Mouse (Mus musculus): ENCODE measurements around the gene Pde6b. TPM values are rescaled to one million over a fixed set of nuclear protein-coding genes. Genes with fewer than 3 reads are reported as not detected.

Pde6b gene
- polyA plus RNA-seq (2014; fragmentation: Nextera tagmentation; extraction: Ambion mirVana), result 0.22 TPM in 1 of 2 replicates, not detected in the other

- DNase-seq (ENCODE audit: low spot score) (no peak), ATAC-seq (replicated peaks; ENCODE audit: insufficient number of reproducible peaks, low FRiP score, low TSS enrichment, low read depth) (no peak)
- H3K27ac ChIP-seq (replicated peaks; ENCODE audit: low read depth, low read length), result no peak within 1 kb of the TSS
- no peaks in the 10 kb centered on the region for H3K4me1 ChIP-seq (ENCODE audit: control insufficient read depth, insufficient read depth, low read length)
- no peak within 1 kb of the TSS for H3K4me2 ChIP-seq (ENCODE audit: low read depth, low read length)
- H3K36me3 ChIP-seq (replicated peaks; ENCODE audit: control insufficient read depth, insufficient read depth, low read depth, low read length), result no peaks in the 10 kb centered on the region
- no peaks in the 10 kb centered on the region for H3K27me3 ChIP-seq (ENCODE audit: control insufficient read depth, insufficient read depth, low read length)
- 71% methylated on average over 7 of the region's 7 CpGs for WGBS
- no peak within 1 kb of the TSS for H3K4me3 ChIP-seq (ENCODE audit: low read depth, low read length)
- no peak within 1 kb of the TSS for H3K9ac ChIP-seq (replicated peaks; ENCODE audit: low read length)
- no peaks in the 10 kb centered on the region for H3K9me3 ChIP-seq (replicated peaks; ENCODE audit: control insufficient read depth, low read length)
These were observed at the start of gene Pde6b for GRCm38 (mm10) chr5:108388201-108388600. TSS of gene Pde6b (plus strand) at chr5:108388391.

GRCm38 (mm10) chr5:108343680-108344170, 44.5 kb upstream of the Pde6b start:
- no peaks in the 10 kb centered on the region for H3K4me1 ChIP-seq (ENCODE audit: control insufficient read depth, insufficient read depth, low read length)
- no peak overlapping the region for H3K4me3 ChIP-seq (ENCODE audit: low read depth, low read length)
- H3K4me2 ChIP-seq (ENCODE audit: low read depth, low read length), result no peak overlapping the region
- no peak for DNase-seq (ENCODE audit: low spot score)
- no peaks in the 10 kb centered on the region for H3K27me3 ChIP-seq (ENCODE audit: control insufficient read depth, insufficient read depth, low read length)
- no peaks in the 10 kb centered on the region for H3K36me3 ChIP-seq (replicated peaks; ENCODE audit: control insufficient read depth, insufficient read depth, low read depth, low read length)
- H3K27ac ChIP-seq (replicated peaks; ENCODE audit: low read depth, low read length), result no peak overlapping the region
- no peaks in the 10 kb centered on the region for H3K9me3 ChIP-seq (replicated peaks; ENCODE audit: control insufficient read depth, low read length)
- no peak overlapping the region for H3K9ac ChIP-seq (replicated peaks; ENCODE audit: low read length)
- WGBS, result 93% methylated on average over 4 of the region's 4 CpGs
- ATAC-seq (replicated peaks; ENCODE audit: insufficient number of reproducible peaks, low FRiP score, low TSS enrichment, low read depth), result no peak

- ATAC-seq (replicated peaks; ENCODE audit: insufficient number of reproducible peaks, low FRiP score, low TSS enrichment, low read depth), result no peak
- Histone ChIP-seq H3K9ac (replicated peaks; ENCODE audit: low read length) (no peak overlapping the region), H3K4me2 (ENCODE audit: low read depth, low read length) (no peak overlapping the region; the same call in 1 of the 2 replicates), H3K36me3 (replicated peaks; ENCODE audit: control insufficient read depth, insufficient read depth, low read depth, low read length) (no peaks in the 10 kb centered on the region), H3K27me3 (ENCODE audit: control insufficient read depth, insufficient read depth, low read length) (no peaks in the 10 kb centered on the region), H3K27ac (replicated peaks; ENCODE audit: low read depth, low read length) (no peak overlapping the region), H3K4me3 (ENCODE audit: low read depth, low read length) (no peak overlapping the region), H3K9me3 (replicated peaks; ENCODE audit: control insufficient read depth, low read length) (no peaks in the 10 kb centered on the region), H3K4me1 (ENCODE audit: control insufficient read depth, insufficient read depth, low read length) (no peaks in the 10 kb centered on the region)
- no peak for DNase-seq (ENCODE audit: low spot score)
- WGBS, result 87% methylated on average over 10 of the region's 10 CpGs
These were observed 42.7 kb upstream of the Pde6b start for GRCm38 (mm10) chr5:108345313-108346071.

DNA sequence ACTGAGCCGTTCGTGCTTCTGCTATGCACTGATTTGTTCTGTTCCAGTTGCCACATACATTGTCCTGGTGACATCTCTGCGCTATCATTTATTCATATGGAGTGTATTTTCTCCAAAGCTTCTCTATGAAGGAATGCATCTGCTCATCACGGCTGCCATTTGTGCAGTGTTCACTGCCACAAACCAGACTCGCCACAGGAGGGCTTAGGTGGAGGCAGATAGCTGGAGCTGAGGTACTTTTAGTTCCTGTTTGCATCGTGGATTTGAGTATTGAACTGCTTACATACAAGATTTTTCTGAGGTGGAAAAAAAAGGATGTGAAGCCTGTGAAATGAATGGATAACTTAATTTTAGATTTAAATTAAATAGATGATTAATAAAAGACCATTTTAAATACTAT, 40.3 kb upstream of the Pde6b start:
- no peaks in the 10 kb centered on the region for H3K36me3 ChIP-seq (replicated peaks; ENCODE audit: control insufficient read depth, insufficient read depth, low read depth, low read length)

GRCm38 (mm10) chr5:108349511-108350148, 38.6 kb upstream of the Pde6b start:
- DNase-seq (ENCODE audit: low spot score) (no peak), ATAC-seq (replicated peaks; ENCODE audit: insufficient number of reproducible peaks, low FRiP score, low TSS enrichment, low read depth) (no peak)
- Histone ChIP-seq H3K27ac (replicated peaks; ENCODE audit: low read depth, low read length) (no peak overlapping the region), H3K27me3 (ENCODE audit: control insufficient read depth, insufficient read depth, low read length) (no peaks in the 10 kb centered on the region), H3K9ac (replicated peaks; ENCODE audit: low read length) (no peak overlapping the region), H3K36me3 (replicated peaks; ENCODE audit: control insufficient read depth, insufficient read depth, low read depth, low read length) (no peaks in the 10 kb centered on the region), H3K9me3 (replicated peaks; ENCODE audit: control insufficient read depth, low read length) (no peaks in the 10 kb centered on the region), H3K4me1 (ENCODE audit: control insufficient read depth, insufficient read depth, low read length) (no peaks in the 10 kb centered on the region), H3K4me2 (ENCODE audit: low read depth, low read length) (no peak overlapping the region), H3K4me3 (ENCODE audit: low read depth, low read length) (no peak overlapping the region)
- WGBS, result 94% methylated on average over 9 of the region's 9 CpGs

More for the DNA sequence above, 40.3 kb upstream of the Pde6b start:
- no peaks in the 10 kb centered on the region for H3K27me3 ChIP-seq (ENCODE audit: control insufficient read depth, insufficient read depth, low read length)
- WGBS, result 73% methylated on average over 6 of the region's 6 CpGs
- H3K4me1 ChIP-seq (ENCODE audit: control insufficient read depth, insufficient read depth, low read length), result no peaks in the 10 kb centered on the region
- H3K27ac ChIP-seq (replicated peaks; ENCODE audit: low read depth, low read length), result no peak overlapping the region
- H3K4me3 ChIP-seq (ENCODE audit: low read depth, low read length), result no peak overlapping the region
- DNase-seq (ENCODE audit: low spot score) (no peak), ATAC-seq (replicated peaks; ENCODE audit: insufficient number of reproducible peaks, low FRiP score, low TSS enrichment, low read depth) (no peak)
- no peaks in the 10 kb centered on the region for H3K9me3 ChIP-seq (replicated peaks; ENCODE audit: control insufficient read depth, low read length)
- no peak overlapping the region for H3K9ac ChIP-seq (replicated peaks; ENCODE audit: low read length)
- no peak overlapping the region for H3K4me2 ChIP-seq (ENCODE audit: low read depth, low read length)

DNA sequence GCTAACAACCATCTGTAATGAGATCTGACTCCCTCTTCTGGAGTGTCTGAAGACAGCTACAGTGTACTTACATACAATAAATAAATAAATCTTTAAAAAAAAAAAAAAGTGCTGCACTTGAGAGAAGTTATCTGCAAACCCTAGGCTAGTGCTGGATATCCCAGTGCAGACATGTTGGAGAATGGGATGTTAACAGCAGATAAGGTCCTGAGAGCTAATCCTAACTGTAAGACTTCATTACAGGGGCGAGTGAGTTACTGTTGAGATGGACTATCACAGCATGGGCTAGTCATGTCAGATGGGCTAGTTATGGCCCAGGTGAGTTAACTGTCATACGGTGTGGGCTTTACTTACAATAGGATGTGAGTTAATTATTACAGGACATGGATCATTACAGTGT, 34.1 kb upstream of the Pde6b start:
- no peaks in the 10 kb centered on the region for H3K4me1 ChIP-seq (ENCODE audit: control insufficient read depth, insufficient read depth, low read length)
- DNase-seq (ENCODE audit: low spot score), result no peak
- no peak overlapping the region for H3K27ac ChIP-seq (replicated peaks; ENCODE audit: low read depth, low read length)
- H3K4me3 ChIP-seq (ENCODE audit: low read depth, low read length), result no peak overlapping the region
- ATAC-seq (replicated peaks; ENCODE audit: insufficient number of reproducible peaks, low FRiP score, low TSS enrichment, low read depth), result no peak
- H3K9me3 ChIP-seq (replicated peaks; ENCODE audit: control insufficient read depth, low read length), result no peaks in the 10 kb centered on the region
- H3K9ac ChIP-seq (replicated peaks; ENCODE audit: low read length), result no peak overlapping the region
- no peak overlapping the region for H3K4me2 ChIP-seq (ENCODE audit: low read depth, low read length)
- no peaks in the 10 kb centered on the region for H3K27me3 ChIP-seq (ENCODE audit: control insufficient read depth, insufficient read depth, low read length)
- H3K36me3 ChIP-seq (replicated peaks; ENCODE audit: control insufficient read depth, insufficient read depth, low read depth, low read length), result no peaks in the 10 kb centered on the region
- WGBS, result 79% methylated on average over 2 of the region's 2 CpGs

- 91% methylated on average over 1 of the region's 1 CpGs for WGBS
These were observed 30.3 kb upstream of the Pde6b start for GRCm38 (mm10) chr5:108357862-108358261.

DNA sequence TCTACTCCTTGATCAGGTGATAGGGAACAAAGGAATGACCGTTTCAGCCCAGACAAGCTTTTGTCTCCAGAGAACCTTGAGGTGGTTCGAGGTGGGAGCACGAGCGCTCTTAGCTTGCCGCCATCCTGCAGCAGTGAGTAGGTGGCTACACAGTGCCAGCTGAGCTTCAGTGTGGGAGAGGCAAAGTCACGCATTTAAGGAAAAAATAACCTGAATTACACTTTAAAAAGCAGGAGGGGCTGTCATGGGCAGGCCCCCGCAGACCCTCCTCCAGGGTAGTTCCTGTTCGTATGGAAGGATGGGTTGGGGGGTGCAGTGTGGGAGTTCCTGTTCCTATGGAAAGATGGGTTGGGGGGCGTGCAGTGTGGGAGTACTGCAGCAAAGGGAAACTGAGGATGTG, 28.7 kb upstream of the Pde6b start:
- no peak for DNase-seq (ENCODE audit: low spot score)
- 88% methylated on average over 9 of the region's 9 CpGs for WGBS

More at GRCm38 (mm10) chr5:108357862-108358261, 30.3 kb upstream of the Pde6b start:
- Histone ChIP-seq H3K9ac (replicated peaks; ENCODE audit: low read length) (no peak overlapping the region), H3K36me3 (replicated peaks; ENCODE audit: control insufficient read depth, insufficient read depth, low read depth, low read length) (no peaks in the 10 kb centered on the region), H3K4me1 (ENCODE audit: control insufficient read depth, insufficient read depth, low read length) (no peaks in the 10 kb centered on the region), H3K9me3 (replicated peaks; ENCODE audit: control insufficient read depth, low read length) (no peaks in the 10 kb centered on the region), H3K4me3 (ENCODE audit: low read depth, low read length) (no peak overlapping the region), H3K27ac (replicated peaks; ENCODE audit: low read depth, low read length) (no peak overlapping the region), H3K27me3 (ENCODE audit: control insufficient read depth, insufficient read depth, low read length) (no peaks in the 10 kb centered on the region), H3K4me2 (ENCODE audit: low read depth, low read length) (no peak overlapping the region)
- ATAC-seq (replicated peaks; ENCODE audit: insufficient number of reproducible peaks, low FRiP score, low TSS enrichment, low read depth), result no peak
- DNase-seq (ENCODE audit: low spot score), result no peak

More for the DNA sequence above, 28.7 kb upstream of the Pde6b start:
- no peak overlapping the region for H3K9ac ChIP-seq (replicated peaks; ENCODE audit: low read length)
- no peaks in the 10 kb centered on the region for H3K36me3 ChIP-seq (replicated peaks; ENCODE audit: control insufficient read depth, insufficient read depth, low read depth, low read length)
- no peaks in the 10 kb centered on the region for H3K4me1 ChIP-seq (ENCODE audit: control insufficient read depth, insufficient read depth, low read length)
- H3K27ac ChIP-seq (replicated peaks; ENCODE audit: low read depth, low read length), result no peak overlapping the region
- no peak overlapping the region for H3K4me2 ChIP-seq (ENCODE audit: low read depth, low read length)
- peaks cover 1% of the 10 kb centered on the region for H3K27me3 ChIP-seq (ENCODE audit: control insufficient read depth, insufficient read depth, low read length)
- H3K4me3 ChIP-seq (ENCODE audit: low read depth, low read length), result no peak overlapping the region
- no peak for ATAC-seq (replicated peaks; ENCODE audit: insufficient number of reproducible peaks, low FRiP score, low TSS enrichment, low read depth)
- no peaks in the 10 kb centered on the region for H3K9me3 ChIP-seq (replicated peaks; ENCODE audit: control insufficient read depth, low read length)

Data from embryonic facial prominence, embryonic 11.5 days (tissue).